Mouse (Mus musculus) mammary gland, adult 2 months (tissue): ENCODE measurements around the gene Ciao2b. TPM values are rescaled to one million over a fixed set of nuclear protein-coding genes. Genes with fewer than 3 reads are reported as not detected.

Source experiments
- polyA plus RNA-seq: library from polyadenylated mRNA; depleted of rRNA; stranded (reverse); fragments of >200 nt; gene quantifications from 2 replicates; pipeline ENCODE4 v1.2.3, GENCODE M21; 2012; ENCODE audit warnings: low replicate concordance; rRNA removed

Gene Ciao2b
- polyA plus RNA-seq, result 36.8 and 39.0 TPM in 2 replicates

DNA sequence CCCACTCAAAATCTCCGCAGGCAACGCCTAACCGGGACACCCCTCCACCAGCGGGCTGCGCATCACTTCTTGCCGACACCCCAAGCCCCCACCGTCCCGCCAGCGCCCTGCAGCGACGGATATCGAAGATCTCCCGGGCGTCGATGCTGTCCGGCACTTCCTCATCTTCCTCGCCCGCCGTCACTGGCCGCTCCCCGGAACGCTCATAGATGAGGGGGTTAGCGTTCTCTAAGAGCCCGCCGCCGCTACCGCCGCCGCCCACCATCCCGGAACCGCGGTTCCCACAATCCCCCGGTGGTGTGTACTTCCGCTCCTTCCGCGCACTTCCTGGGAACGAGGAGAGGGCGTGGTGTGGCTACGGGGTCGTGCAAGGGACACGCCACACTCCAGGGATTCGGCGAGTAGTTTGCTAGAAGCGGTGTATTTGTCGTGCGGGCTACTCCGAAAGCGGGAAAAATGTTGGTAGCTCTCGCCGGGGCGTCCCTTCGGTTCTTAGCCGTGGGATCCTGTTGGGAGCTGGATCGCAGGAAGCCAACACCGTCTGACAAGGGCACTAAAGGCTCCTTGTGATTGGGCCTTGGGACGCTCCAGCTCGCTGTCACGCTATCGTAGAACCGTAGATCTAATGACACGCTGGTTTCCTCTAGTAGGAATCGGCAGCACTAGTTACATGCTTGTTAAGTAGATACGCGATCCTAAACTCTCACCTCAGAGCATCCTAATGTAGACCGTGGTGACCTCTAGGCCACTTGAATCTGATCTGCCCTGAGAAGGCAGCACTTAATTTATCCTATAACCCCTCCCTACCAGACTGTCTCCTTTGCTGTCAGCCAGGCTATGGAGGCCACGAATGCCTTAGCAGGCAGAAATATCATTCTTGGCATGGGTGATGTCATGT, at the start of gene Ciao2b:
TSS of gene Ciao2b (minus strand) at position 540 of the 898 bp plus-strand sequence.

DNA sequence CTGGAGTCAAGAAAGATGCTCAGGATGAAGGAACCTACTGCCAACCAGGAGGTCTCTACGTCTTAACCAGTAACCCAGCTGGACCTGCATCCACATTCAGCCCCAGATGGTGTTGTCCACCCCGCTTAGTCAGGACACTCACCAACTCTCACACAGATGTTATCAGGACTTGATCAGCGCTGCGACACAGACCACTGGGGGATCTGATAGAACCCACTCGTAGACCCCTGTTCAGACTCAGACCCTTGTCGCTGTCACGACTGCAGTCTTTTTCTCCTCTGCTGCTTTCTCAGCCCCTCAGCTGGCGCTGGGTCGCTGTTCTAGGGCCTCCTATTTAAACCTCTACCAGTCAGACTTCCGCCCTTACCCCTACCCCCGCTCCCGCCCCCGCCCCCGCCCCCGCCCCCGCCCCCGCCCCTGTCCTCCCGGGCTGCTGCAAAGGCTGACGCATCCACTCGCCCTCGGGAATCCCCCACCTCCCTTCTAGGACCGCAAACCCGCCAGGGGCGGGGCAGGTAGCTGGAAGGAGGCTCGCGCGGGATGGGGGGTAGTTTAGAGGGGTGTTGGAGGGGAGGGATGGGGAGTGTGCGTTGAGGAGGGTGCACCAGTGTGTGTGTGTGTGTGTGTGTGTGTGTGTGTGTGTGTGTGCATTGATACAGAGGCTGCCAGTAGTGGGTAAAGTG, 10.6 kb downstream of the Ciao2b start, which contains the start of gene Rrad:
TSS of gene Rrad (minus strand) at position 347 of the 683 bp plus-strand sequence.

DNA sequence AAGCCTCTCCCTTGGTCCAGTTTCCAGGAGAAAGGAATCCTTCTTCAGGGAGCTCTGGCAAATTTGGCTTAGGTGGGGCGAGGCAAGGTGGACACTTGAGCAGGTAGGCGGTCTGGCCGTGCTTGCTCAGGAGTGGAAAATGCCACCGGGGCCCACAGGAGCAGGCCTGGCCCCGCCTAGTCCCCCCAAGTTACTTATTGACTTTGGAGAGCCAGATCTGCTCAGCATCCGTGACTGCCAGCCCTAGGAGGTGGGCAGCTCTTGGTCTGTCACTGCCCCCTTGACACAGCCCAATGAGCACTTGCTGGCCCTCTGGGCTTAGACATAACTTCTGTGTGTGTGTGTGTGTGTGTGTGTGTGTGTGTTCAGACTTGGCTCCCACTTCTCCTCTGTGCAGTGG, 17.6 kb downstream of the Ciao2b start, which contains the start of gene Cdh16:
TSS of gene Cdh16 (minus strand) at position 236 of the 400 bp plus-strand sequence.

GRCm38 (mm10) chr8:104591133-104591834, 50.5 kb downstream of the Ciao2b start, which contains the start of gene Pdp2:
Pdp2 (plus strand) TSS chr8:104591451.

Other genes with a start within 250 kb of the Ciao2b start
- 8.6 and 12.2 TPM in 2 replicates for gene Cmtm4, start 246.2 kb downstream of the Ciao2b start, polyA plus RNA-seq
- 8.6 and 20.6 TPM in 2 replicates for gene Dync1li2, start 198.9 kb downstream of the Ciao2b start, polyA plus RNA-seq
- gene Terb1, start 132.1 kb downstream of the Ciao2b start, polyA plus RNA-seq, result 0.09 and 0.16 TPM in 2 replicates
- 5.0 and 16.3 TPM in 2 replicates for gene Nae1, start 107.3 kb downstream of the Ciao2b start, polyA plus RNA-seq
- gene Car7, start 107.3 kb downstream of the Ciao2b start, polyA plus RNA-seq, result 5.7 and 6.5 TPM in 2 replicates
- 7.0 and 9.4 TPM in 2 replicates for gene Pdp2, start 50.5 kb downstream of the Ciao2b start, polyA plus RNA-seq
- 0.04 and 0.37 TPM in 2 replicates for gene Cdh16, start 17.6 kb downstream of the Ciao2b start, polyA plus RNA-seq
- 7.4 and 16.4 TPM in 2 replicates for gene Rrad, start 10.6 kb downstream of the Ciao2b start, polyA plus RNA-seq
- gene Ces2a, start 92.0 kb upstream of the Ciao2b start, polyA plus RNA-seq, result 0.81 TPM in 1 of 2 replicates, not detected in the other
- 0.14 and 0.19 TPM in 2 replicates for gene Ces2b, start 189.6 kb upstream of the Ciao2b start, polyA plus RNA-seq
- 0.36 and 0.56 TPM in 2 replicates for gene Ces2c, start 205.1 kb upstream of the Ciao2b start, polyA plus RNA-seq